Mouse (Mus musculus) kidney, adult 18-20 months (tissue): ENCODE data around the gene Olfr981.
"Not testable (repeated sequence)": the region's sequence is repeated elsewhere in the genome, so short reads cannot be mapped to it uniquely, and the experiment has no call there.

Experiments used
- DNase-seq: peaks from one replicate; pipeline ENCODE4 v3.0.0; 2021

The Olfr981 gene

GRCm38 (mm10) chr9:40021164-40021563 is at the start of gene Olfr981:
Olfr981 (plus strand) TSS chr9:40021464.
- no peak for DNase-seq

DNA sequence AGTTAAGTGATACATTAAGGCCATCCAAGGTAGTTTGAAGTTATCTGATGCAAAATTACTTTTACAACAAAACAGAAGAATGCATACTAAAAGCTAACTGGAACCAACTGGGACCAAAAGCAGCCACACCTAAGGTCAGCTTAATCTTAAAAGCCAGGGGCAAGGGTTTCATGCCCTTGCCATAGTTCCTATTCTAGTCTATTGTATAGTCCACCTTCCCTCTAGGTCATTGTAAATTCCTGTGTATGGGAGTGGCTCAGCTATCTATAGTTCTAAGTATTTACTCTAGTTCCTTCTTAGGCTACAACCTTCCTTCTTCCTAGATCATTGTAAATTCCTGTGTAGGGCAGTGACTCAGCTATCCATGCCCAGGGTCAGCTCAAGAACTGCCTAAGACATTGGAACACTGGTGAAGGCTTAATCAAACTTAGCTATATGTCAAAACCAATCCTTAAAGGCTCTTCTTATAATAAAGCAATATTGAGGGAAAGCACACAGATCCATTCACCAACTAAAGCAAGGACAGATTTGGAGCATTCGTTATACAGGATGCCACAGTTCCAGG is 44.6 kb upstream of the Olfr981 start:
- DNase-seq = not testable (repeated sequence)

DNA sequence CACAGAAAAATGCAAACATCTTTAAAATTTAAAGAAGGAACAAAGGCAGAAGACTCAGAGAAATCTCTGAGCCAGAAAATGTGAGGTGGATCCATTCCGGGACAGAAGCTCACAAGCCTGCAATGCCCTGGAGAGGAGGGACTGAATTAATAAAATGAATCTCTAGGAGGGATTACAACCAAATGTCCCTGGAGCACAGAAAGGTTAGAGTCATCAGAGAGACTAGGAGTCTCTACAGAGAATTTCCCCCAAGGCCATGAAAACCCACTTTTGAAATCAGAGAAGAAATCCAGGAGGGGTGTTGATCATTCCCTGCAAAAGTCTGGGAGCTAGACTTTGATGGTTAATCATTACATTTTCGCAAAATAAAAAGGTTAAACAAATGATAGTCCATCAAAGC is 29.5 kb upstream of the Olfr981 start, which contains the start of gene Olfr978:
Gene Olfr978 (plus strand): TSS at position 301 of the 400 bp plus-strand sequence.
- no peak for DNase-seq

DNA sequence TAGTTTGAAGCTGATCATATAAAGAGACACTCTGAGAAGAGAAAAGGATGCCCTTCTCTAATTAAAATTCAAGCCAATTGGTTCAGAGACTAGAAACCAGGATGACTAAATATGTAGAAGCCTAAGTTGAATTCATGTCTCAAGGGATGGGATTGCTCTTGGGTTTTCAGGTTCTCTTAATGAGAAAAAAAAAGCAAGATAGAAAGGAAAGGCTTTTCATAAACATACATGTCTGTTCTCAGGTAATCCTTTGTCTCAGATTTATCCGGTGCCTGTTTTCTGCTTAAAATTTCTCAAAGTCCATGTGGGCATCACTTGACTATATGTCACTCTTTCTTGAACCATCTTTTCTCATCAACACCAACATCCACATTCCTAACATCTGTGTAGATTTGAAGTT is 17.9 kb upstream of the Olfr981 start, which contains the start of gene Olfr979:
Gene Olfr979 (minus strand): TSS at position 101 of the 400 bp plus-strand sequence.
- DNase-seq = no peak

DNA sequence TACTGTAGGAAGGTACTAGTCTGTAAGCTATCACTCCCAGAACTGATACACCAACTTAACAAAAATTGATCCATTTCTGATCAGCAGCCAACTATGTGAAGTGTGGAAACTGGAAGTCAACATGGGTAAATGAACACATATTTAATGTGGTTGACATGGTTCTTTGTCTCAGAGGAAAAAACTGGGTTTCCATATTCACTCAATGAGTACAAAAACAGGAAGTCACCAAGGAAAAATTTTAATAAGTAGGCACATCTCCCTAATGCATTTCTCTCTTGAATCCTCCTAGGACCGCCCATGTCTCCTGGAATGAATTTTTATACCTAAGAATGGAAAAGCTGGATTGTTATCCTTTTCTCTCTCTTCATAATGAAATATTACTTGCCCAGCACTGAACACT is 11.8 kb upstream of the Olfr981 start, which contains the start of gene Olfr980:
Gene Olfr980 (minus strand): TSS at position 101 of the 400 bp plus-strand sequence.
- DNase-seq = no peak

GRCm38 (mm10) chr9:40050138-40050537 is 28.9 kb downstream of the Olfr981 start:
- DNase-seq = no peak

- DNase-seq = no peak
Observed at GRCm38 (mm10) chr9:40073529-40073928, 52.3 kb downstream of the Olfr981 start, which contains the start of gene Olfr982. Olfr982 (plus strand) TSS chr9:40073829.
